Mouse (Mus musculus) forebrain, embryonic 16.5 days (tissue): ENCODE results near the gene Svep1. TPM values are rescaled to one million over a fixed set of nuclear protein-coding genes. Genes with fewer than 3 reads are reported as not detected.

Experiments
- polyA plus RNA-seq: library from polyadenylated mRNA; unstranded; fragments of >200 nt; fragmentation: Nextera tagmentation; extraction: Ambion mirVana; gene quantifications from 2 replicates; pipeline ENCODE4 v1.2.1, GENCODE M21; 2015

Gene Svep1
- polyA plus RNA-seq, 1 experiment from 2014 or later, result 0.49 TPM

Other genes starting within 250 kb of the Svep1 start
- not detected in 2 replicates for gene Txndc8, start 197.7 kb downstream of the Svep1 start, polyA plus RNA-seq
- gene Musk, start 79.1 kb upstream of the Svep1 start, polyA plus RNA-seq, result not detected in 2 replicates